Mouse (Mus musculus): ENCODE data around the gene Cd3g. TPM values are rescaled to one million over a fixed set of nuclear protein-coding genes. Genes with fewer than 3 reads are reported as not detected.

The Cd3g gene
- 0.75 and 0.76 TPM in 2 replicates for polyA plus RNA-seq (2015; fragmentation: Nextera tagmentation; extraction: Ambion mirVana)

DNA sequence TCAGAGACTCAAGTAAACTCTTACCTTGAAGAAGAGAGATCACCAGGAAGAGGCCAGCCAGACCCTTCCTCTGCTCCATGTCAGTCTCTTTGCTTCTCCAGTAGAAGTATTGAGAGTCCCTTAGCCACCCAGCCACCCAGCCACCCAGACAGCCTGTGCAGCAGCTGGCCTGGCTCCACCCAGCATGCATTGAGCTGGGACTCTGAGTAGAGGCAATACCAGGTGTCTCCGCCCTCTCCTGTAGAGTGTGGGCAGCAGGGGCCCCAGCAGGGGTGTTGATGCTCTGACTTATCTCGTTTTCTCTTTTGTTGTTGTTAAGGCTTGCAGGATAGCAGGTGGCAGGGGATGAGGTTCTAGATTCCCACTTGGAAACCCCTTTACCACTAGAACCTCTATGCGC is at the start of gene Cd3g:
Gene Cd3g, minus strand, starts transcription at position 190 of the 400 bp plus-strand sequence.
- Histone ChIP-seq H3K9me3 (replicated peaks; ENCODE audit: control insufficient read depth, low read length) (no peaks in the 10 kb centered on the region), H3K9ac (ENCODE audit: low read length) (no peak within 1 kb of the TSS), H3K27me3 (ENCODE audit: control insufficient read depth, insufficient read depth, low read length) (no peaks in the 10 kb centered on the region), H3K4me1 (ENCODE audit: control insufficient read depth, insufficient read depth, low read length) (no peaks in the 10 kb centered on the region), H3K36me3 (ENCODE audit: control insufficient read depth, insufficient read depth, low read length) (no peaks in the 10 kb centered on the region), H3K4me2 (ENCODE audit: low read depth, low read length) (no peak within 1 kb of the TSS), H3K27ac (ENCODE audit: low read length) (no peak within 1 kb of the TSS), H3K4me3 (replicated peaks; ENCODE audit: low read length) (no peak within 1 kb of the TSS)
- 59% methylated on average over 3 of the region's 3 CpGs for WGBS
- no peak for ATAC-seq (ENCODE audit: insufficient read depth, low FRiP score)

DNA sequence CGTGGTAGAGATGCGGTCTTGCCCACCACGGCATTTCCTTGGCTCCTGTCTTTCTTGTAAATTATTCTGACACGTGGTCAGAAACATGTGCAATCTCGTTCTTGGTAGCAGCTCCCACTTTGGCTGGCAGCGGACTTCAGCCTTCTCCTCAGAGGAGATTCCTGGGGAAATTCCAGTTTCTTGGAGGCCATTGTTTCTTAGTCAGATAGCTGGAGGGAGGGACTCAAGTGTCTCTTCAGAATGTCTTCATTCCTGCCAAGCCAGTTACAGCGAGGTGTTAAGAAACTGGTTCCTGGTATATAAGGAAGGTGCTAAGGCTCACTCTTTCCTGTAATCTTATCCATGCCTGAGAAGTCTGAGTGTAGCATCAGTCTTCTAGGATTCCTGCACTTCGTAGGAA is 47.1 kb upstream of the Cd3g start:
- no peaks in the 10 kb centered on the region for H3K36me3 ChIP-seq (ENCODE audit: control insufficient read depth, insufficient read depth, low read length)

GRCm38 (mm10) chr9:45024187-45024586 is 44.0 kb upstream of the Cd3g start:
- H3K27ac ChIP-seq (ENCODE audit: low read length), result no peak overlapping the region
- H3K36me3 ChIP-seq (ENCODE audit: control insufficient read depth, insufficient read depth, low read length), result no peaks in the 10 kb centered on the region
- H3K4me2 ChIP-seq (ENCODE audit: low read depth, low read length), result no peak overlapping the region
- no peak overlapping the region for H3K9ac ChIP-seq (ENCODE audit: low read length)
- ATAC-seq (ENCODE audit: insufficient read depth, low FRiP score), result no peak
- no peak overlapping the region for H3K4me3 ChIP-seq (replicated peaks; ENCODE audit: low read length)
- H3K4me1 ChIP-seq (ENCODE audit: control insufficient read depth, insufficient read depth, low read length), result no peaks in the 10 kb centered on the region
- H3K27me3 ChIP-seq (ENCODE audit: control insufficient read depth, insufficient read depth, low read length), result no peaks in the 10 kb centered on the region
- WGBS, result 69% methylated on average over 2 of the region's 2 CpGs
- H3K9me3 ChIP-seq (replicated peaks; ENCODE audit: control insufficient read depth, low read length), result no peaks in the 10 kb centered on the region

More for the DNA sequence above, 47.1 kb upstream of the Cd3g start:
- 60% methylated on average over 8 of the region's 8 CpGs for WGBS
- no peaks in the 10 kb centered on the region for H3K27me3 ChIP-seq (ENCODE audit: control insufficient read depth, insufficient read depth, low read length)
- no peaks in the 10 kb centered on the region for H3K9me3 ChIP-seq (replicated peaks; ENCODE audit: control insufficient read depth, low read length)
- H3K4me1 ChIP-seq (ENCODE audit: control insufficient read depth, insufficient read depth, low read length), result no peaks in the 10 kb centered on the region
- no peak overlapping the region for H3K9ac ChIP-seq (ENCODE audit: low read length)
- no peak for ATAC-seq (ENCODE audit: insufficient read depth, low FRiP score)
- H3K4me3 ChIP-seq (replicated peaks; ENCODE audit: low read length), result no peak overlapping the region
- no peak overlapping the region for H3K4me2 ChIP-seq (ENCODE audit: low read depth, low read length)
- H3K27ac ChIP-seq (ENCODE audit: low read length), result 0 out of 2 replicates have a peak overlapping the region, but pooled peaks have one; percentile 7

DNA sequence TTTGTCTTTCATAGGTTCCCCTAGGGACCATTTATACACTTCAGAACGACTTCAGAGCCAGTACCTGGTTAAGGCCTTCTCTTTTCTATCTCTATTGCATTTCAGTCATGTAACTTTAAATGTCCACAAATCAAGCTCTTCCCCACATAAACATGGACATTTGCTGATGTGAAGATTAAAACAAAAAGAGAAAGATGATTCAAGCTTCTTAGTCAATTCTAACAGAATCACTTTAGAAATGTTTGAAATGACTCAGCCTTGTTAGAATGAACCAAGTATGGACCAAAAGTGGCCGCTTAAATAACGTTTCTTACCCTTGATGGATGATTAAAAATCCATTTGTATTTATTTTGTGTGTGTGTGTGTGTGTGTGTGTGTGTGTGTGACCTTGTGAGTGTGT is 43.4 kb upstream of the Cd3g start:
- Histone ChIP-seq H3K9me3 (replicated peaks; ENCODE audit: control insufficient read depth, low read length) (no peaks in the 10 kb centered on the region), H3K4me1 (ENCODE audit: control insufficient read depth, insufficient read depth, low read length) (no peaks in the 10 kb centered on the region), H3K27me3 (ENCODE audit: control insufficient read depth, insufficient read depth, low read length) (no peaks in the 10 kb centered on the region), H3K4me3 (replicated peaks; ENCODE audit: low read length) (no peak overlapping the region), H3K27ac (ENCODE audit: low read length) (no peak overlapping the region), H3K9ac (ENCODE audit: low read length) (no peak overlapping the region), H3K36me3 (ENCODE audit: control insufficient read depth, insufficient read depth, low read length) (no peaks in the 10 kb centered on the region), H3K4me2 (ENCODE audit: low read depth, low read length) (no peak overlapping the region)
- whole genome bisulfite sequencing, result 54% methylated on average over 3 of the region's 3 CpGs
- ATAC-seq (ENCODE audit: insufficient read depth, low FRiP score), result no peak

DNA sequence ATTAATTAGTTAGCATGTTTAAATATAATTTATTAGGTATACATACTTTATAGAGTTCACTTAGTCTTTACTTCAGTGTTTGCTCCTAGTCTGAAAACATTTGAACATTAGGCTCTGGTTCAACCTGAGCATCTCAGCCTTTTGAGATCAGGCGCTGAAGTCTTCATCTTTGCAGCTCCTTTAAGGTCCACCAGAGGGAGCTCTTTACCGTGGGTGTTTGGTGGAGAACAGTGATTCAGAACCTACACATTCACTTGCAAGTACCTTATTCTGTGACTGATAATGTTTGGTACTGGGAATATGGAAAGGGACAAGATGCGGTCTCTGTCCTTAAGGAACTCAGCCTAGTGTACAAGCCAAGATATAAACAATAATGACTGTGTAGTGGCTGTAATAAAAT is 42.6 kb upstream of the Cd3g start:
- Histone ChIP-seq H3K36me3 (ENCODE audit: control insufficient read depth, insufficient read depth, low read length) (no peaks in the 10 kb centered on the region), H3K27ac (ENCODE audit: low read length) (no peak overlapping the region), H3K4me3 (replicated peaks; ENCODE audit: low read length) (no peak overlapping the region), H3K4me1 (ENCODE audit: control insufficient read depth, insufficient read depth, low read length) (no peaks in the 10 kb centered on the region), H3K9ac (ENCODE audit: low read length) (no peak overlapping the region), H3K9me3 (replicated peaks; ENCODE audit: control insufficient read depth, low read length) (no peaks in the 10 kb centered on the region), H3K4me2 (ENCODE audit: low read depth, low read length) (no peak overlapping the region), H3K27me3 (ENCODE audit: control insufficient read depth, insufficient read depth, low read length) (no peaks in the 10 kb centered on the region)
- 8% methylated on average over 3 of the region's 3 CpGs for WGBS
- ATAC-seq (ENCODE audit: insufficient read depth, low FRiP score), result no peak

DNA sequence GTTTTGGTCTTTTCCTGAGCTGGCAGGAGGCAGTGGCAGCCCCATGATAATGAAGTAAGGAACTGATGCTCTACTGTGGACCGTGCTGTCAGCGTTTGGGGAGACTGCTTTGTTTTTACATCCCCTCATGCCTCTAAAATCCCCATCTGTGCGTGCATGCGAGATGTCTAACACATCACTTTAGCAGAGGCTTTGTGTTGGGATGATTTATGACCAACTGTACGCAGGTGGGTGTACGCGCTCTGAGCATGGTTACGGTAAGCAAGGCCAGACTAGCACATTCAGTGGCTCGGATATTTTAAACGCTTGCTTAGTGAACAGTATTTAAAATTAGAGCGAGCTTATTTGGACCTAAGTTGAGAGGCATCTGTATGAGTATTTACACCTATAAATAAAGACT is 37.8 kb upstream of the Cd3g start:
- Histone ChIP-seq H3K9me3 (replicated peaks; ENCODE audit: control insufficient read depth, low read length) (no peaks in the 10 kb centered on the region), H3K4me2 (ENCODE audit: low read depth, low read length) (no peak overlapping the region), H3K27me3 (ENCODE audit: control insufficient read depth, insufficient read depth, low read length) (no peaks in the 10 kb centered on the region), H3K4me3 (replicated peaks; ENCODE audit: low read length) (no peak overlapping the region), H3K36me3 (ENCODE audit: control insufficient read depth, insufficient read depth, low read length) (no peaks in the 10 kb centered on the region), H3K27ac (ENCODE audit: low read length) (no peak overlapping the region), H3K4me1 (ENCODE audit: control insufficient read depth, insufficient read depth, low read length) (no peaks in the 10 kb centered on the region), H3K9ac (ENCODE audit: low read length) (no peak overlapping the region)
- WGBS, result 71% methylated on average over 11 of the region's 11 CpGs
- ATAC-seq (ENCODE audit: insufficient read depth, low FRiP score), result no peak

DNA sequence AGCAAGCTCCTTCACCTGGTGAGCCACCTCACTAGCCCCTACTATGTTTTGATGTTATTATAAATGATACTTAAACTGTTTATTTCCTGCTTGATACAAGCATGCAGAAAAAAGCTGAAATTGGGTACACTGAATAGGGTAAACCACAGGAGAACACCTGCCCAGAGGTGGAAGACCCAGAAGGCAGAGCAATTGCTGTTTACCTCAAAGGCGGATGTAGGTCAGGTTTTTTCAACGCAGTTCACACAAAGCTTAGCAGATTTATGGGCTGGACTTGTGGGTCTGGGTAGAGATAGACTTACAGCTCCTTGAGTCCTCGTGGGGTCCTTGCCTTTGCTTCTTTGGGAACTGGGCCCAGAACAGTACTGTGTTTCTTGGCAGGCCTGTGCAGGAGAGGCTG is 35.6 kb upstream of the Cd3g start:
- no peaks in the 10 kb centered on the region for H3K27me3 ChIP-seq (ENCODE audit: control insufficient read depth, insufficient read depth, low read length)
- no peak overlapping the region for H3K27ac ChIP-seq (ENCODE audit: low read length)
- WGBS, result 58% methylated on average over 3 of the region's 3 CpGs
- no peaks in the 10 kb centered on the region for H3K9me3 ChIP-seq (replicated peaks; ENCODE audit: control insufficient read depth, low read length)
- H3K4me1 ChIP-seq (ENCODE audit: control insufficient read depth, insufficient read depth, low read length), result no peaks in the 10 kb centered on the region
- no peak overlapping the region for H3K4me3 ChIP-seq (replicated peaks; ENCODE audit: low read length)
- no peaks in the 10 kb centered on the region for H3K36me3 ChIP-seq (ENCODE audit: control insufficient read depth, insufficient read depth, low read length)
- ATAC-seq (ENCODE audit: insufficient read depth, low FRiP score), result no peak
- no peak overlapping the region for H3K9ac ChIP-seq (ENCODE audit: low read length)
- no peak overlapping the region for H3K4me2 ChIP-seq (ENCODE audit: low read depth, low read length)

GRCm38 (mm10) chr9:45014879-45015278 is 34.6 kb upstream of the Cd3g start:
- Histone ChIP-seq H3K27ac (ENCODE audit: low read length) (no peak overlapping the region), H3K4me2 (ENCODE audit: low read depth, low read length) (no peak overlapping the region), H3K9me3 (replicated peaks; ENCODE audit: control insufficient read depth, low read length) (no peaks in the 10 kb centered on the region), H3K9ac (ENCODE audit: low read length) (no peak overlapping the region), H3K4me1 (ENCODE audit: control insufficient read depth, insufficient read depth, low read length) (no peaks in the 10 kb centered on the region), H3K4me3 (replicated peaks; ENCODE audit: low read length) (no peak overlapping the region), H3K36me3 (ENCODE audit: control insufficient read depth, insufficient read depth, low read length) (no peaks in the 10 kb centered on the region), H3K27me3 (ENCODE audit: control insufficient read depth, insufficient read depth, low read length) (no peaks in the 10 kb centered on the region)
- WGBS, result 36% methylated on average over 2 of the region's 2 CpGs
- no peak for ATAC-seq (ENCODE audit: insufficient read depth, low FRiP score)

DNA sequence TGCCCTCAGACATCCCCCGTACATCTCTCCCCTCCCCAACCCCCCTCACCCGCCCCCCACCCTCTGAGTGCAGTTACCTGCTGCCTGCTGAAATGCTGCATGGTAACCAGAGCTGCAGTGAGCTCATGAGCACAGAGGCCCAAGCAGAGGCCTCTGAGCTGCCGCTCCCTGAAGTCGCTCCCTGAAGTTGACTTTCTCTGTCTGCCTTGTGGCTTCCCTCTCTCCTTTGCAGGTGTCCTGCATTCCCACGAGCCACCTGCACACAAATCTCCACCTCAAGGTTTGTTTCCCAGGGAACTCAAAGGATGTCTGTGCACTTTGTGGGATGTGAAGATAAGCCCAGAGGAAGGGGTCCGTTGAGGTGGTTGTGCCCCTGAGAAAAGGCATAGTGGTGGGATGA is 31.1 kb upstream of the Cd3g start:
- no peak overlapping the region for H3K4me2 ChIP-seq (ENCODE audit: low read depth, low read length)
- no peaks in the 10 kb centered on the region for H3K36me3 ChIP-seq (ENCODE audit: control insufficient read depth, insufficient read depth, low read length)
- 40% methylated on average over 6 of the region's 6 CpGs for WGBS
- ATAC-seq (ENCODE audit: insufficient read depth, low FRiP score), result no peak
- no peaks in the 10 kb centered on the region for H3K27me3 ChIP-seq (ENCODE audit: control insufficient read depth, insufficient read depth, low read length)
- no peak overlapping the region for H3K4me3 ChIP-seq (replicated peaks; ENCODE audit: low read length)
- no peak overlapping the region for H3K9ac ChIP-seq (ENCODE audit: low read length)
- H3K9me3 ChIP-seq (replicated peaks; ENCODE audit: control insufficient read depth, low read length), result no peaks in the 10 kb centered on the region
- H3K27ac ChIP-seq (ENCODE audit: low read length), result no peak overlapping the region
- no peaks in the 10 kb centered on the region for H3K4me1 ChIP-seq (ENCODE audit: control insufficient read depth, insufficient read depth, low read length)

GRCm38 (mm10) chr9:45010461-45010860 is 30.2 kb upstream of the Cd3g start:
- H3K27ac ChIP-seq (ENCODE audit: low read length), result no peak overlapping the region
- no peaks in the 10 kb centered on the region for H3K36me3 ChIP-seq (ENCODE audit: control insufficient read depth, insufficient read depth, low read length)
- 64% methylated on average over 4 of the region's 4 CpGs for WGBS
- H3K27me3 ChIP-seq (ENCODE audit: control insufficient read depth, insufficient read depth, low read length), result no peaks in the 10 kb centered on the region
- no peak overlapping the region for H3K4me2 ChIP-seq (ENCODE audit: low read depth, low read length)
- H3K4me3 ChIP-seq (replicated peaks; ENCODE audit: low read length), result no peak overlapping the region
- H3K4me1 ChIP-seq (ENCODE audit: control insufficient read depth, insufficient read depth, low read length), result no peaks in the 10 kb centered on the region
- no peak for ATAC-seq (ENCODE audit: insufficient read depth, low FRiP score)
- no peak overlapping the region for H3K9ac ChIP-seq (ENCODE audit: low read length)
- H3K9me3 ChIP-seq (replicated peaks; ENCODE audit: control insufficient read depth, low read length), result no peaks in the 10 kb centered on the region
